Mouse (Mus musculus) liver, embryonic 16.5 days (tissue): ENCODE results near the gene Peak1. TPM values are rescaled to one million over a fixed set of nuclear protein-coding genes. Genes with fewer than 3 reads are reported as not detected.
A peak's percentile ranks its signal among the peaks of the same experiment; 100 is the strongest.

Source experiments
- ATAC-seq: fragments of 200-750 bp; cut with Nextera tagmentation; 2 replicates; pipeline ENCODE4 v1.8.0; 2017; ENCODE audit warnings: low read depth, mild to moderate bottlenecking, moderate number of reproducible peaks, moderate library complexity
- H3K27ac ChIP-seq: fragments of 300-500 bp; sonication (generic); 2 replicates; pipeline ENCODE4 v1.5.1; 2014; ENCODE audit warnings: mild to moderate bottlenecking, low read length
- H3K27me3 ChIP-seq: fragments of 300-500 bp; sonication (generic); 2 replicates; pipeline ENCODE4 v1.6.1; 2014; ENCODE audit warnings: low read depth, low read length, mixed read lengths; ENCODE audit not compliant: control insufficient read depth, insufficient read depth
- H3K36me3 ChIP-seq: fragments of 300-500 bp; sonication (generic); 2 replicates; pipeline ENCODE4 v1.6.1; 2014; ENCODE audit warnings: mild to moderate bottlenecking; ENCODE audit not compliant: control insufficient read depth, insufficient read depth
- H3K4me1 ChIP-seq: fragments of 300-500 bp; sonication (generic); 2 replicates; pipeline ENCODE4 v1.6.1; 2014; ENCODE audit warnings: low read depth, low read length, mixed read lengths; ENCODE audit not compliant: control insufficient read depth
- H3K4me2 ChIP-seq: fragments of 300-500 bp; sonication (generic); 2 replicates; pipeline ENCODE4 v1.6.1; 2014; ENCODE audit warnings: low read depth, low read length, mixed read lengths
- H3K4me3 ChIP-seq: fragments of 300-500 bp; sonication (generic); 2 replicates; pipeline ENCODE4 v1.5.1; 2014; ENCODE audit warnings: low read depth, mild to moderate bottlenecking, low read length
- H3K9ac ChIP-seq: fragments of 300-500 bp; sonication (generic); 2 replicates; pipeline ENCODE4 v1.6.1; 2014; ENCODE audit warnings: low read depth, low read length
- H3K9me3 ChIP-seq: fragments of 300-500 bp; sonication (generic); replicated peaks from 2 replicates; pipeline ENCODE4 v1.6.1; 2016; ENCODE audit warnings: low read length; ENCODE audit not compliant: control insufficient read depth
- WGBS: fragments of 180-500 bp; shearing (Covaris S2); extraction: QIAGEN DNeasy Blood & Tissue Kit; methylation state at CpG from one replicate; pipeline ENCODE4 v1.1.7; 2014; ENCODE audit not compliant: insufficient replicate concordance; 5-methylcytosine and 5-hydroxymethylcytosine counted together
- microRNA-seq: library from miRNA; unstranded; fragments of <30 nt; microRNA quantifications from one replicate; pipeline ENCODE4, GENCODE M21; 2016
- polyA plus RNA-seq: library from polyadenylated mRNA; unstranded; fragments of >200 nt; fragmentation: Nextera tagmentation; extraction: Ambion mirVana; gene quantifications from 2 replicates; pipeline ENCODE4 v1.2.1, GENCODE M21; 2015

Gene Peak1
- polyA plus RNA-seq, 1 experiment from 2014 or later, result 2.8 TPM

DNA sequence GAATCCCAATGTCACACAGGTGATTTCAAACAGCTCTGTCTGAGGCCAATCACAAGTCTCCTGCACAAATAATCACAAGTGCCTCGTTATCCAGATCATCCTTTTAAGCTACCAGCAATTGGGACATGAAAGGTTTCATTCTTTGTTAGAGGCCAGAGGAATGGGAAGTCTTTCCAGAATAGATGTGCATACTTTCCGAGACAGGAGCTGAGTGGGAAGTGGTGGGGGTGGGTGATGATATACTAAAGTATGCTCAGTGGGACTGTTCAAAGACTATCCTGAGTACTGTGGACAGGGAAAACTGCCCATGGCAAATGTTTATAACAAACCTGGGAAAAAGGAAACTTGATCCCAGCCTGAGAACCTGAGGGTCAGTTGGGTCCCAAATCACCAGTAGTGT lies 258.4 kb downstream of the Peak1 start:
- H3K27ac ChIP-seq, result no peak overlapping the region
- no peak overlapping the region for H3K9ac ChIP-seq
- WGBS, result 38% methylated on average over 2 of the region's 2 CpGs
- H3K9me3 ChIP-seq, result no peaks in the 10 kb centered on the region
- no peaks in the 10 kb centered on the region; the same call in 1 of the 2 replicates for H3K27me3 ChIP-seq
- ATAC-seq, result no peak
- H3K4me1 ChIP-seq, result no peaks in the 10 kb centered on the region; the same call in 1 of the 2 replicates
- H3K36me3 ChIP-seq, result no peaks in the 10 kb centered on the region
- no peak overlapping the region for H3K4me3 ChIP-seq
- 0 out of 2 replicates have a peak overlapping the region, but pooled peaks have one; percentile 88 for H3K4me2 ChIP-seq

DNA sequence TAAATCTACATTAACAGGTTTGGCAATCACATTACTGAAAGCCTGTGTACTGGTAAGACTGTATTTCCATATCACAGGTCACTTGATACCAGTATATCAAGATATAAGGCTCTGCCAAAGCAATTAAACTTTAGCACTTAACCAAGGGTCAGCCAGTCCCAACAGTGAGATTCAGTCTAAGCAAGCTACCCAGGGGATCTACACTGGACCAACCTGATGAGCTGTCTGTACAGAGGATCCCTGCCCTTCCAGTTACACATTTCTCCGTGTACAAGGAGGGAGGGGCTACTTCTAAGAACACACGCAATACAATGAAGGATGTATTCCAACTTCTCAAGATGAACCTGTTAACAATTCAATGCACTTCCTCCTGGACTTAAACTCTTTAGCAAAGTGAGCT lies 259.8 kb downstream of the Peak1 start:
- Histone ChIP-seq H3K27ac (no peak overlapping the region), H3K4me1 (no peaks in the 10 kb centered on the region; the same call in 1 of the 2 replicates), H3K4me2 (no peak overlapping the region), H3K36me3 (no peaks in the 10 kb centered on the region), H3K9me3 (no peaks in the 10 kb centered on the region), H3K27me3 (no peaks in the 10 kb centered on the region; the same call in 1 of the 2 replicates), H3K4me3 (no peak overlapping the region), H3K9ac (no peak overlapping the region)
- 71% methylated on average over 2 of the region's 2 CpGs for WGBS
- ATAC-seq, result no peak

DNA sequence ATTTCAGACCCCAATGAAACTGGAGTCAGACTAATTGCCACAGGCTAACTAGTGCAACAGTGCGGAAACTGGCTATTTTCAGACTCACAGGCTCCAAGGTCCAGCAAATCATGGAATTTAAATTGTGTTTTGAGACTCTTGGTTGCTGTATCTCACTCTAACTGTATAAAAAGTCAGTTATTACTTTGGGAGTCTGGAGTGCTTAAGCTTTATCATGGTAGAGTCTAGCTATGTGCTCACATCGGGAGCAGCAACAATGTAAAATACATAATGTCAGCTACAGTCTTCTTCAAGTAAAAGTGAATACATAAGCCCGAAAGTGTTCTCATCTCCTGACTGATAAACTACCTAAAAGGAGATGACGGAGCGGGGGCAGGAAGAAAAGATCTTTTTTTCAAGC lies 263.3 kb downstream of the Peak1 start:
- Histone ChIP-seq H3K4me3 (no peak overlapping the region), H3K9me3 (no peaks in the 10 kb centered on the region), H3K36me3 (no peaks in the 10 kb centered on the region), H3K4me1 (no peaks in the 10 kb centered on the region), H3K4me2 (no peak overlapping the region), H3K27ac (no peak overlapping the region), H3K27me3 (no peaks in the 10 kb centered on the region), H3K9ac (no peak overlapping the region)
- 79% methylated on average over 5 of the region's 5 CpGs for WGBS
- ATAC-seq, result no peak

GRCm38 (mm10) chr9:56152482-56153007 lies 265.3 kb downstream of the Peak1 start:
- Histone ChIP-seq H3K4me2 (no peak overlapping the region), H3K36me3 (no peaks in the 10 kb centered on the region), H3K27ac (no peak overlapping the region), H3K9me3 (no peaks in the 10 kb centered on the region), H3K9ac (no peak overlapping the region), H3K27me3 (no peaks in the 10 kb centered on the region), H3K4me1 (no peaks in the 10 kb centered on the region), H3K4me3 (no peak overlapping the region)
- WGBS, result 58% methylated on average over 4 of the region's 4 CpGs
- ATAC-seq, result no peak

GRCm38 (mm10) chr9:56151745-56152481 lies 266.0 kb downstream of the Peak1 start:
- no peak overlapping the region for H3K4me3 ChIP-seq
- WGBS, result 62% methylated on average over 7 of the region's 7 CpGs
- no peak overlapping the region for H3K4me2 ChIP-seq
- no peak overlapping the region for H3K9ac ChIP-seq
- H3K9me3 ChIP-seq, result no peaks in the 10 kb centered on the region
- H3K4me1 ChIP-seq, result no peaks in the 10 kb centered on the region
- no peaks in the 10 kb centered on the region for H3K36me3 ChIP-seq
- ATAC-seq, result no peak
- H3K27me3 ChIP-seq, result no peaks in the 10 kb centered on the region
- no peak overlapping the region for H3K27ac ChIP-seq

Small RNAs within 50 kb of the gene (microRNA-seq; reads per million reads assigned to microRNA genes)
- gene Gm24270, result not detected

Other genes starting within 250 kb of the Peak1 start
- gene Hmg20a, start 542 bp upstream of the Peak1 start, polyA plus RNA-seq, result 12.3 and 12.4 TPM in 2 replicates